In genomic region chr4:62780837-62781236, GRCm38 (mm10) we compare ENCODE assay signal across 8 mouse cellular contexts.
A peak's percentile ranks its signal among the peaks of the same experiment; 100 is the strongest.
DNase-seq lines count a peak whose midpoint lies in the region; ATAC-seq and TF ChIP-seq lines count a peak whose summit lies in the region.

No protein-coding gene starts in this region.

- no peak for TF ChIP-seq CTCF in forebrain, postnatal 0 days (IDR thresholded peaks at IDR 0.05; ENCODE audit: low read depth)

- 0 out of 2 replicates have a peak overlapping the region, but pooled peaks have one; percentile 39 for H3K9ac ChIP-seq in forebrain, postnatal 0 days

- ATAC-seq in CD4-positive, CD25-positive, alpha-beta regulatory T cell, adult 4 months: peak; percentile 35
- ATAC-seq in forebrain, postnatal 0 days: no peak

- no peaks in the 10 kb centered on the region; the same call in 1 of the 2 replicates for H3K27me3 ChIP-seq in forebrain, postnatal 0 days (ENCODE audit: insufficient read depth, low read length)
- peaks cover 82% of the 10 kb centered on the region for H3K27me3 ChIP-seq in megakaryocyte, embryonic 14.5 days (replicated peaks)

- peak; percentile 38 to 53 for DNase-seq in cerebellum, postnatal 10 days
- DNase-seq in cerebellum, adult 9-11 months: no peak
- no peak for DNase-seq in forebrain, postnatal 0 days
- DNase-seq in urinary bladder, postnatal 14 days (ENCODE audit: low spot score): no peak
- DNase-seq in adipocyte (ENCODE audit: low spot score): no peak
- DNase-seq in T-cell, adult 2 months (ENCODE audit: low spot score): no peak

- no peaks in the 10 kb centered on the region for H3K4me1 ChIP-seq in forebrain, postnatal 0 days (ENCODE audit: insufficient read depth)
- peaks cover 16% of the 10 kb centered on the region for H3K4me1 ChIP-seq in megakaryocyte, embryonic 14.5 days

- WGBS in forebrain, postnatal 0 days: 48% methylated on average over 11 of the region's 11 CpGs

- no peaks in the 10 kb centered on the region for H3K36me3 ChIP-seq in forebrain, postnatal 0 days (ENCODE audit: insufficient read depth)
- H3K36me3 ChIP-seq in megakaryocyte, embryonic 14.5 days (replicated peaks; ENCODE audit: low read length): no peaks in the 10 kb centered on the region

- no peak overlapping the region; the same call in 1 of the 2 replicates for H3K27ac ChIP-seq in forebrain, postnatal 0 days (ENCODE audit: low read depth, low read length)

- H3K4me2 ChIP-seq in forebrain, postnatal 0 days (ENCODE audit: low read depth): peak overlapping the region; percentile 65

- no peaks in the 10 kb centered on the region for H3K9me3 ChIP-seq in forebrain, postnatal 0 days (ENCODE audit: low read length)
- H3K9me3 ChIP-seq in megakaryocyte, embryonic 14.5 days: peaks cover 9% of the 10 kb centered on the region

- H3K4me3 ChIP-seq in forebrain, postnatal 0 days (ENCODE audit: low read depth, low read length): peak overlapping the region; percentile 37
- peak overlapping the region; percentile 89 for H3K4me3 ChIP-seq in megakaryocyte, embryonic 14.5 days (replicated peaks)

Comparison
In these comparisons a context has a peak if more than half of its experiments do, and no peak if none do; other contexts are left out.
1. DNase-seq: peak in cerebellum, postnatal 10 days (2 of 2); none in cerebellum, adult 9-11 months (single experiment), forebrain, postnatal 0 days (single experiment), urinary bladder, postnatal 14 days (single experiment), adipocyte (single experiment) and T-cell, adult 2 months (single experiment).